Mouse (Mus musculus) forebrain, embryonic 14.5 days (tissue): Measurements from ENCODE around the gene Vps33b. TPM values are rescaled to one million over a fixed set of nuclear protein-coding genes. Genes with fewer than 3 reads are reported as not detected.
A peak's percentile ranks its signal among the peaks of the same experiment; 100 is the strongest.

Experiments
- ATAC-seq: fragments of 200-750 bp; cut with Nextera tagmentation; 2 replicates; pipeline ENCODE4 v1.8.0; 2017; ENCODE audit warnings: mild to moderate bottlenecking, moderate library complexity
- DNase-seq: peaks from one replicate; pipeline ENCODE4 v3.0.0-alpha.2; 2015; ENCODE audit warnings: low spot score
- H3K27ac ChIP-seq: fragments of 300-500 bp; sonication (generic); 2 replicates; pipeline ENCODE4 v1.5.1; 2014; ENCODE audit warnings: low read depth, mild to moderate bottlenecking, control low read depth, low read length, moderate library complexity
- H3K27me3 ChIP-seq: fragments of 300-500 bp; sonication (generic); replicated peaks from 2 replicates; pipeline ENCODE4 v1.6.1; 2014; ENCODE audit warnings: low read length, control low read depth, mixed read lengths; ENCODE audit not compliant: control insufficient read depth, insufficient read depth
- H3K36me3 ChIP-seq: fragments of 300-500 bp; sonication (generic); 2 replicates; pipeline ENCODE4 v1.6.1; 2014; ENCODE audit warnings: low read length, control low read depth; ENCODE audit not compliant: control insufficient read depth, insufficient read depth
- H3K4me1 ChIP-seq: fragments of 300-500 bp; sonication (generic); 2 replicates; pipeline ENCODE4 v1.6.1; 2014; ENCODE audit warnings: antibody characterized with exemption, low read length, control low read depth; ENCODE audit not compliant: control insufficient read depth, insufficient read depth
- H3K4me2 ChIP-seq: fragments of 300-500 bp; sonication (generic); 2 replicates; pipeline ENCODE4 v1.6.1; 2014; ENCODE audit warnings: mild to moderate bottlenecking, control low read depth, low read length
- H3K4me3 ChIP-seq: fragments of 300-500 bp; sonication (generic); 2 replicates; pipeline ENCODE4 v1.5.1; 2014; ENCODE audit warnings: low read depth, low read length, control low read depth
- H3K9ac ChIP-seq: fragments of 300-500 bp; sonication (generic); 2 replicates; pipeline ENCODE4 v1.6.1; 2014; ENCODE audit warnings: mild to moderate bottlenecking, low read length, control low read depth, moderate library complexity
- H3K9me3 ChIP-seq: fragments of 300-500 bp; sonication (generic); replicated peaks from 2 replicates; pipeline ENCODE4 v1.6.1; 2016; ENCODE audit warnings: low read length, control low read depth, mixed read lengths; ENCODE audit not compliant: control insufficient read depth
- WGBS: fragments of 180-500 bp; shearing (Covaris S2); extraction: QIAGEN DNeasy Blood & Tissue Kit; methylation state at CpG from one replicate; pipeline ENCODE4 v1.1.7; 2014; 5-methylcytosine and 5-hydroxymethylcytosine counted together
- polyA plus RNA-seq: library from polyadenylated mRNA; unstranded; fragments of >200 nt; fragmentation: Nextera tagmentation; extraction: Ambion mirVana; gene quantifications from 2 replicates; pipeline ENCODE4 v1.2.1, GENCODE M21; 2014

Vps33b gene
- polyA plus RNA-seq, 1 experiment from 2014 or later = 6.1 TPM

DNA sequence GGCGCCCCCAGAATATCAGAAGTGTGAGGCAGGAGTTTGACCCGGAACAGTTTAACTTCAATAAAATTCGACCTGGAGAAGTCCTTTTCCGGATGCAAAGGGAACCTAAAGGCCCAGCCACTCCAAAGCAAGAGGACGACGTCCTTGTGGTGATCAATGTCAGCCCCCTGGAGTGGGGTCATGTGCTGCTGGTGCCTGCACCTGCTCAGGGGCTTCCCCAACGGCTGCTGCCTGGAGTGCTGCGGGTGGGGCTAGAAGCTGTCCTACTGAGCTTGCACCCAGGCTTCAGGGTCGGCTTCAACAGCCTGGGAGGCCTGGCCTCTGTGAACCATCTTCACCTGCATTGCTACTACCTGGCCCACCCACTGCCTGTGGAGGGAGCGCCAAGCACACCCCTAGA, 30.9 kb upstream of the Vps33b start:
- no peaks in the 10 kb centered on the region for H3K4me1 ChIP-seq
- 89% methylated on average over 10 of the region's 10 CpGs for WGBS
- no peak overlapping the region for H3K9ac ChIP-seq
- no peaks in the 10 kb centered on the region for H3K9me3 ChIP-seq
- no peak overlapping the region for H3K27ac ChIP-seq
- peaks cover 19% of the 10 kb centered on the region for H3K36me3 ChIP-seq
- ATAC-seq = no peak
- DNase-seq = no peak
- H3K4me2 ChIP-seq = no peak overlapping the region
- no peaks in the 10 kb centered on the region for H3K27me3 ChIP-seq
- no peak overlapping the region for H3K4me3 ChIP-seq

DNA sequence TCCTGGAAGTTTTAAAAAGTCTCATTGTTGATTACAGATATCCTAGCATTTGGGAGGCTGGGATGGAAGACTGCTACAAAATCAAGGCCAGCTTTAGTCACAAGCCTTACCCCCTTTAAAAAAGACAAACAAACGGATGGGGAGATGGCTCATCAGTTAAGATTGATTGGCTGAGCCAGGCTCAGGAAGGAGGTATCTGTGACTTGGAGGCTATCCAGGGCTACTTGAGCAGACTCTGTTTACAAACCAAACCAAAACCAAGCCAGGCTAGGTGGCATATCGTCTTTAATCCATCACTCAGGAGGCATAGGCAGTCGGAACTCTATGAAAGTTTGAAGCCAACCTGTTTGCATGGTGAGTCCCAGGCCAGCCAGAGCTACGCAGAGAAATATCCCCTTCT, 27.8 kb upstream of the Vps33b start:
- no peak overlapping the region for H3K4me3 ChIP-seq
- H3K27me3 ChIP-seq = no peaks in the 10 kb centered on the region
- peaks cover 19% of the 10 kb centered on the region for H3K36me3 ChIP-seq
- no peak overlapping the region for H3K4me2 ChIP-seq
- H3K4me1 ChIP-seq = no peaks in the 10 kb centered on the region
- H3K9me3 ChIP-seq = no peaks in the 10 kb centered on the region
- WGBS = 88% methylated on average over 4 of the region's 4 CpGs
- ATAC-seq (no peak), DNase-seq (no peak)
- H3K9ac ChIP-seq = no peak overlapping the region
- no peak overlapping the region for H3K27ac ChIP-seq

DNA sequence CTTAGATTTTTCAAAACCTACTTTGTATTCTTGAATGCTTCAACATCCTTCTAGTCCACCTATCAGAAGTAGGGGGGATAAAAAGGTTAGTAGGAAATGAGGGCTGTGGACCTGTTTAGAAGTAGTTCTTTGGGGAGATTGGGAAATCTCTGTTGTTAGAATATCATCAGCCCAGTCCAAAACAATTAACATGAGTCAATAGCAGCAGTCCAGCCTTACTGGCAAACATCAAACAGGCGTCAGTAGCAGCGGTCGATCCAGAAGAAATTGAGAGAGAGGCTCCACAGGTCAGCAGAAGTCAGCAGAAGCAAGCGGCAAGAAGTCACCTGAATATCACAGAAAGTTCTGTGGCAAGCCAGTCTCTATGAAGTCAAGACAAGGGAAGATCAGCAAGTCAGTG, 24.6 kb upstream of the Vps33b start:
- Histone ChIP-seq H3K36me3 (peaks cover 7% of the 10 kb centered on the region; the same call in 1 of the 2 replicates), H3K4me1 (no peaks in the 10 kb centered on the region), H3K9me3 (no peaks in the 10 kb centered on the region), H3K9ac (no peak overlapping the region), H3K4me3 (no peak overlapping the region), H3K27me3 (no peaks in the 10 kb centered on the region), H3K27ac (no peak overlapping the region), H3K4me2 (no peak overlapping the region)
- ATAC-seq (no peak), DNase-seq (no peak)
- 96% methylated on average over 4 of the region's 4 CpGs for WGBS

- Histone ChIP-seq H3K4me2 (peak within 1 kb of the TSS; percentile 55), H3K4me1 (no peaks in the 10 kb centered on the region), H3K4me3 (peak within 1 kb of the TSS; percentile 48), H3K36me3 (no peaks in the 10 kb centered on the region), H3K27me3 (no peaks in the 10 kb centered on the region), H3K9me3 (no peaks in the 10 kb centered on the region), H3K27ac (peak within 1 kb of the TSS; percentile 78), H3K9ac (peak within 1 kb of the TSS; percentile 69)
- peak; percentile 99 for DNase-seq
- ATAC-seq = peak; percentile 99
- WGBS = under 1% methylated on average over 48 of the region's 48 CpGs
Measured at GRCm38 (mm10) chr7:80246148-80246721, 23.2 kb upstream of the Vps33b start, which contains the start of gene Ttll13. TSS of gene Ttll13 (plus strand) at chr7:80246376.

DNA sequence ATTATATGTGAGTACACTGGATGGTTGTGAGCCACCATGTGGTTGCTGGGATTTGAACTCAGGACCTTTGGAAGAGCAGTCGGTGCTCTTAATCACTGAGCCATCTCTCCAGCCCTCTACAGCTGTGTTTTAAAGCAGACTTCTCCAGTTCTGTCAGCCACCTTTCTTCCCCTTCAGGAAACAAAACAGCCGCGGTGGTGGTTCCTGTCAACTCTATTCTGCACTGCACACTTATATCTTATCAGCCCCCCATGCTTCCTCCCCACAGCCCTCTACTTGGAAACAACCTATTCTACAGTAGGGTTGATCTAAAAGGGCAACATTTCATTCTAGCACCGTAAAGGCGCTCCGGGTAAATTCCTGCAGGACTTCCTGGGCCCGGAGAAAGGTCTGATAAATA, 22.6 kb upstream of the Vps33b start:
- Histone ChIP-seq H3K4me2 (peak overlapping the region; percentile 55), H3K27me3 (no peaks in the 10 kb centered on the region), H3K27ac (no peak overlapping the region), H3K4me1 (no peaks in the 10 kb centered on the region), H3K36me3 (no peaks in the 10 kb centered on the region), H3K9me3 (no peaks in the 10 kb centered on the region), H3K4me3 (peak overlapping the region; percentile 48), H3K9ac (no peak overlapping the region; the same call in 1 of the 2 replicates)
- DNase-seq = no peak
- no peak for ATAC-seq
- WGBS = 67% methylated on average over 7 of the region's 7 CpGs

DNA sequence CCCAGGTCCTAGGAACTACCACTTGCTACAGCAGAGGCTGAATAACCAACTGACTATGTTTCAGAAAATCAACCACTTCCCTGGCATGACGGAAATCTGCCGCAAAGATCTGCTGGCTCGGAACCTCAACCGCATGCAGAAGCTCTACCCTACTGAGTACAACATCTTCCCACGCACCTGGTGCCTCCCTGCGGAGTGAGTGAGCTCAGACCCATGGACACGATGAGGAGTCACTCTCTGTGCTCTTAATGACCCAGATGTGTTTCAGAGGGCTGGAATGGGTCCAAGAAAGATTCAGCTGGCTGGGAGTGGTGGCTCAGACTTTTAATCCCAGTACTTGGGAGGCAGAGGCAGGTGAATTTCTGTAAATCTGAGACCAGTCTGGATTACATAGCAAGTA, 17.0 kb upstream of the Vps33b start:
- Histone ChIP-seq H3K4me2 (no peak overlapping the region), H3K27me3 (no peaks in the 10 kb centered on the region; the same call in 1 of the 2 replicates), H3K27ac (no peak overlapping the region), H3K4me3 (no peak overlapping the region), H3K9me3 (no peaks in the 10 kb centered on the region), H3K36me3 (no peaks in the 10 kb centered on the region), H3K9ac (no peak overlapping the region), H3K4me1 (no peaks in the 10 kb centered on the region)
- WGBS = 79% methylated on average over 7 of the region's 7 CpGs
- ATAC-seq (no peak), DNase-seq (no peak)

- ATAC-seq = no peak
- Histone ChIP-seq H3K27me3 (no peaks in the 10 kb centered on the region; the same call in 1 of the 2 replicates), H3K4me1 (no peaks in the 10 kb centered on the region)
Measured at GRCm38 (mm10) chr7:80252886-80253285, 16.6 kb upstream of the Vps33b start.

DNA sequence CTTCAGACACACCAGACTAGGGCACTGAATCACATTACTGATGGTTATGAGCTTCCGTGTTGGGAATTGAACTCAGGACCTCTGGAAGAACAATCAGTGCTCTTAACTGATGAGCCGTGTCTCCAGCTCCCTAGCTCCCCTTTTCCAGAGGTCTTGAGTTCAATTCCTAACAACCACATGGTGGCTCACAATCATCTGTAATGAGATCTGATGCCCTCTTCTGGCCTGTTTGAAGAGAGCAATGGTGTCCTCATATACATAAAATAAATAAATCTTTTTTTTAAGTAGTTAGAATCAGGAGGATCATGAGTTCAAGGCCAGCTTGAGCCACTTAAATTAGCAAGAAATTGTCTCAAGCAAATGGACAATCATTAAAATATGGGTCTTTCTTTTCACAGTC, 13.5 kb upstream of the Vps33b start:
- ATAC-seq = no peak
- Histone ChIP-seq H3K4me3 (no peak overlapping the region), H3K36me3 (no peaks in the 10 kb centered on the region), H3K9me3 (no peaks in the 10 kb centered on the region), H3K4me1 (peaks cover 3% of the 10 kb centered on the region; the same call in 1 of the 2 replicates), H3K27ac (no peak overlapping the region), H3K4me2 (no peak overlapping the region), H3K27me3 (peaks cover 6% of the 10 kb centered on the region; the same call in 1 of the 2 replicates), H3K9ac (no peak overlapping the region)
- WGBS = 73% methylated on average over 2 of the region's 2 CpGs
- DNase-seq = no peak

More at GRCm38 (mm10) chr7:80252886-80253285, 16.6 kb upstream of the Vps33b start:
- 87% methylated on average over 11 of the region's 11 CpGs for WGBS
- H3K36me3 ChIP-seq = no peaks in the 10 kb centered on the region
- no peak for DNase-seq
- no peaks in the 10 kb centered on the region for H3K9me3 ChIP-seq
- no peak overlapping the region for H3K27ac ChIP-seq
- H3K4me2 ChIP-seq = no peak overlapping the region
- H3K4me3 ChIP-seq = no peak overlapping the region
- no peak overlapping the region for H3K9ac ChIP-seq

DNA sequence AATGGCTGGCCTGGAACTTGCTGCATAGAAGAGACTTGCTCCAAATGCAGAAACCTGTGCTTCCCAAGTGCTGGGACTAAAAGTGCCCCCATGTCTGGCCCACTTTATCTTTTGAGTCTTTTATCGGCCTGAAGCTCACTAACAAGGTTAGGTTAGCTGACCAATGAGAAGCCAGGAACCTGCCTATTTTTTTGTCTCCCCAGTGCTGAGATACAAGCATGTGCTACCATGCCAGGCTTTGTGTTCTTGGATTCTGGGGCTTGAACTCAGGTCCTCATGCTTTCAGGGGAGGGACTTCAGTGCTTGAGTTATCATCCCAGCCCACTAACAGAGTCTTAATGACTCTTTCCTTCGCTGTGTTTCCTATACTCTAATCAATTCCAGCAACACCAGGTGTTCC, 11.7 kb upstream of the Vps33b start:
- peaks cover 6% of the 10 kb centered on the region; the same call in 1 of the 2 replicates for H3K27me3 ChIP-seq
- WGBS = 65% methylated on average over 2 of the region's 2 CpGs
- no peak overlapping the region for H3K4me3 ChIP-seq
- peaks cover 12% of the 10 kb centered on the region for H3K4me1 ChIP-seq
- H3K4me2 ChIP-seq = no peak overlapping the region
- no peaks in the 10 kb centered on the region for H3K9me3 ChIP-seq
- ATAC-seq (no peak), DNase-seq (no peak)
- no peak overlapping the region for H3K27ac ChIP-seq
- H3K9ac ChIP-seq = no peak overlapping the region
- no peaks in the 10 kb centered on the region for H3K36me3 ChIP-seq
